Mouse (Mus musculus): Measurements from ENCODE around the gene Arvcf. TPM values are rescaled to one million over a fixed set of nuclear protein-coding genes. Genes with fewer than 3 reads are reported as not detected.

Arvcf gene
- polyA plus RNA-seq, 1 experiment, result 1.8 TPM

DNA sequence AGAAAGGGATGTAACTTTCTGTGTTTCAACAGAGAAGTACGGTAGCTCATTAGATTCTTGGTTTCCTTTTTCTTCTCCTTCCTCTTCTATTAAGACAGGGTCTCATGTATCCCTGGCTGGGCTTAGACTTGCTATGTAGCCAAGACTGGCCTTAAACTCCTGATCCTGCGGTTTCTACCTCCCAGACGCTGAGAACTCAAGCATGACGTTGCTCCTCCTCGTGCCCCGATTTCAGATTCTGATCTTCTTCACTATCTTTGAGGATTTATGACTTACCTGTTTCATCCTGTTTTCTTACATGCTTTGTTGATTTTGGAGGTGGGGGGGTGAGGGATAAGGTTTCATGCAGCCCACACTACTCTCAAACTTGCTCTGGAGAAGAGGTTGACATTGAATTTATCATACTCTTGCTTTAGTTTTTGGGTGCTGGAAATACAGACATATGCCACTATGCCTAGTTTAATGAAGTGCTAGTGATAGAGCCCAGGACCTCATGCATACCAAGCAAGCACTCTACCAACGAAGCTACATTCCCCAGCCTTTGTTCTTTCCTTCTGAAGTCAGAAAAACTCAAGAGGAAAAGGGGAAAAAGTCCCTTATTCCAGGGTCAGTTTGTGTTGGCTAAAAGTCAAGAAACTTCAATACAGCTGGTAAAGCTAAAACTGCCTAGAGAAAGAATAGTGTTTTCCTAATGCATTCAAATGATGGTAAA is 75.4 kb downstream of the Arvcf start:
- H3K27ac ChIP-seq (ENCODE audit: insufficient read depth, low read depth, low read length), result peak overlapping the region; percentile 18; the same call in 1 of the 2 replicates
- no peak for TF ChIP-seq CTCF (IDR thresholded peaks at IDR 0.05; ENCODE audit: low read depth, low read length)
- TF ChIP-seq POLR2A (IDR thresholded peaks at IDR 0.05; ENCODE audit: borderline replicate concordance, low read depth, low read length), result no peak
- no peak overlapping the region for H3K4me3 ChIP-seq (ENCODE audit: insufficient read depth, low read length)
- peaks cover 53% of the 10 kb centered on the region for H3K4me1 ChIP-seq (ENCODE audit: control insufficient read depth, insufficient read depth, low read length)

GRCm38 (mm10) chr16:18423915-18424265 is 75.9 kb downstream of the Arvcf start:
- peak overlapping the region; percentile 18; the same call in 1 of the 2 replicates for H3K27ac ChIP-seq (ENCODE audit: insufficient read depth, low read depth, low read length)
- peak overlapping the region; percentile 8; the same call in 1 of the 2 replicates for H3K4me3 ChIP-seq (ENCODE audit: insufficient read depth, low read length)
- peaks cover 47% of the 10 kb centered on the region for H3K4me1 ChIP-seq (ENCODE audit: control insufficient read depth, insufficient read depth, low read length)
- TF ChIP-seq CTCF (IDR thresholded peaks at IDR 0.05; ENCODE audit: low read depth, low read length) (no peak), POLR2A (IDR thresholded peaks at IDR 0.05; ENCODE audit: borderline replicate concordance, low read depth, low read length) (no peak)

- peak overlapping the region; percentile 73 for H3K4me3 ChIP-seq (ENCODE audit: insufficient read depth, low read length)
- H3K4me1 ChIP-seq (ENCODE audit: control insufficient read depth, insufficient read depth, low read length), result peaks cover 42% of the 10 kb centered on the region
- 0 out of 2 replicates have a peak overlapping the region, but pooled peaks have one; percentile 2 for H3K27ac ChIP-seq (ENCODE audit: insufficient read depth, low read depth, low read length)
- TF ChIP-seq POLR2A (IDR thresholded peaks at IDR 0.05; ENCODE audit: borderline replicate concordance, low read depth, low read length) (no peak), CTCF (IDR thresholded peaks at IDR 0.05; ENCODE audit: low read depth, low read length) (no peak)
Measured at GRCm38 (mm10) chr16:18424364-18425045, 76.5 kb downstream of the Arvcf start.

DNA sequence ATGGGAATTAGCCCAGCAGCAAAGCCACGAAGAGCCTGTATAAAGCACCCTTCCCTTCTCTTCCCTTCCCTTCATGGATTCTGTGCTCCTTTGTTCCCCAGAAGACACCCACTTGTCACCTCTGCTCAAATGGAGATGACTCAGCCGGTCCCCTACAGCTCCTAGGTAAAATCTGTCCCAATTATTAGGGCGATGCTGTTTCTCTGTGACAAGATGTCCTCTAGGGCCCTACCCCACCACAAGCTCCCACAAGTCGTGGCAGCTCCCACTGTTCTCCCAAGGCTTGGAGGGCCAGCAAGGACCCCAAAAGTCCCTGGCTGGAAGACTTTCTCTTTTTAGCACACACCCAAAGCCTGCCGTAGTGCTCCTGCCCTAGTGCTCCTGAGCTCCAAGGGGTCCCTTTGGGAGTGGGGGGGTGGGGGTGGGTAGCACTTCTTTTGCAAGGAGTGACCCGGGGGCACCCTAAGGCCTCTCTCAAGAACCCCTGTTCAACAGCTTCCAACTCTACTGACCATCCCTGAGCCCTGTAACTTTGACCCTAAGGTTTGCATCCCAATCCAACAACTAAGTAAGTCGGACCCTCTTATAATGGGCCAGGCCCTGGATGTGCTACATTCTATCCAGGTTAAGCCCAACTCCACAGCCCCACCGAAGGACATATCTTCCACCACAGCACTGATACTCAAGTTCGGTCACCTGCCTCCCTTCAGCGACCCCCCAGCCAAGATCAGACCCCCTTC is 77.7 kb downstream of the Arvcf start:
- Histone ChIP-seq H3K4me3 (ENCODE audit: insufficient read depth, low read length) (peak overlapping the region; percentile 73), H3K4me1 (ENCODE audit: control insufficient read depth, insufficient read depth, low read length) (peaks cover 33% of the 10 kb centered on the region), H3K27ac (ENCODE audit: insufficient read depth, low read depth, low read length) (peak overlapping the region; percentile 40)
- TF ChIP-seq CTCF (IDR thresholded peaks at IDR 0.05; ENCODE audit: low read depth, low read length), result no peak
- TF ChIP-seq POLR2A (IDR thresholded peaks at IDR 0.05; ENCODE audit: borderline replicate concordance, low read depth, low read length), result no peak

DNA sequence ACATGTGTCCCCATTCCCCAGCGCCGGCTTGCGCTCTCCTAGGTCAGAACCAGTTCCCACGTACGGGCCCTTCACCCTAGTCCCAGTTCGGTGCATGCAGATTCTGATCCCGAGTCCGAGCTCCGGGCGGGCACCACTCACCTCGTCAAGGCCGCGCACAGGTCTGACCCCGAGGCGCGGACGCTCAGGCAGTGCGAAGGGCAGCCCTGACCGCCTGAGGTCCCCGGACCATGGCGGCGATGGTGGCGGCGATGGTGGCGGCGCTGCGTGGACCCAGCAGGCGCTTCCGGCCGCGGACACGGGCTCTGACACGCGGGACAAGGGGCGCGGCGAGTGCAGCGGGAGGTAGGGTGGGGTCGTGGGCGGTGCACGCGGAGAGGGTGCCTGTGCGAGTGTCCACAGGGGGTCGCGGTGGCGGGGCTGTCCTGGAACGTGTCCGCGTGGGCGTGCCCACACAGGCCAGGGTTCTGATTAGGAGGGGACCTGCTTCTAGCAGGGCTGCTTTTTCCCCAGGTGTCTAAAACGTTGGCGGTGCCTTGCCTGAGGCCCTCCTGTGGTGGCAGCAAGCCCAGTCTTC is 78.3 kb downstream of the Arvcf start, which contains the start of gene Txnrd2:
Gene Txnrd2, plus strand, starts transcription at position 170 of the 577 bp plus-strand sequence.
- H3K4me3 ChIP-seq (ENCODE audit: insufficient read depth, low read length), result peak within 1 kb of the TSS; percentile 73
- H3K4me1 ChIP-seq (ENCODE audit: control insufficient read depth, insufficient read depth, low read length), result peaks cover 30% of the 10 kb centered on the region
- no peak for TF ChIP-seq POLR2A (IDR thresholded peaks at IDR 0.05; ENCODE audit: borderline replicate concordance, low read depth, low read length)
- TF ChIP-seq CTCF (IDR thresholded peaks at IDR 0.05; ENCODE audit: low read depth, low read length), result peak; percentile 30; the same call in 1 of the 2 replicates
- H3K27ac ChIP-seq (ENCODE audit: insufficient read depth, low read depth, low read length), result peak within 1 kb of the TSS; percentile 40

GRCm38 (mm10) chr16:18426802-18427280 is 78.9 kb downstream of the Arvcf start, which contains the start of gene Comt:
TSS of gene Comt (minus strand) at chr16:18426852.
- H3K4me1 ChIP-seq (ENCODE audit: control insufficient read depth, insufficient read depth, low read length), result peaks cover 26% of the 10 kb centered on the region
- peak within 1 kb of the TSS; percentile 73 for H3K4me3 ChIP-seq (ENCODE audit: insufficient read depth, low read length)
- 0 out of 2 replicates have a peak, but pooled peaks have one; percentile 9 for TF ChIP-seq POLR2A (IDR thresholded peaks at IDR 0.05; ENCODE audit: borderline replicate concordance, low read depth, low read length)
- no peak for TF ChIP-seq CTCF (IDR thresholded peaks at IDR 0.05; ENCODE audit: low read depth, low read length)
- H3K27ac ChIP-seq (ENCODE audit: insufficient read depth, low read depth, low read length), result peak within 1 kb of the TSS; percentile 40

DNA sequence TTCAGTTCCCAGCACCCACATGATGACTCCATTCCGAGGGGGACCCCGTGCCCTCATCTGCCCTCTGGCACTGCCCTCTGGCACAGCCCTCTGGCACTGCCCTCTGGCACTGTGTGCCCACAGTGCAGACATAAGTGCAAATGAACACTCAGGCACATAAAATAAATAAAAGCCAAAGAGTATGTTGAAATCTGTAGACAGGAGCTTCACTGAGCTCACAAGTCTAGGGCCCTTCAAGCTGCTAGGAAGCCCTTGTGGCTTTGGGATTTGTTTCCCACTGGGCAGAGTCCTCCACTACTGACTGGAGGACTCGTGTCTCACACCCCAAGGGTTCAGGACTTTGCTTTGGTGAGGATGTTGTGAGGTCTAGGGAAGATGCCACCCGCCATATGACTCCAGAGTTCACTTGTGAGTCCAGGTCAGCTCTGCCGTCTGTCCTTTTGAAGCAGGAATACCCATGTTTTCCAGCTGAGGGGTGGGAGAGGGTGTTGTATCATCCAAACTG is 80.1 kb downstream of the Arvcf start:
- Histone ChIP-seq H3K27ac (ENCODE audit: insufficient read depth, low read depth, low read length) (no peak overlapping the region), H3K4me1 (ENCODE audit: control insufficient read depth, insufficient read depth, low read length) (peaks cover 18% of the 10 kb centered on the region), H3K4me3 (ENCODE audit: insufficient read depth, low read length) (no peak overlapping the region)
- TF ChIP-seq POLR2A (IDR thresholded peaks at IDR 0.05; ENCODE audit: borderline replicate concordance, low read depth, low read length), result no peak
- no peak for TF ChIP-seq CTCF (IDR thresholded peaks at IDR 0.05; ENCODE audit: low read depth, low read length)

GRCm38 (mm10) chr16:18428516-18429042 is 80.6 kb downstream of the Arvcf start:
- H3K4me3 ChIP-seq (ENCODE audit: insufficient read depth, low read length), result no peak overlapping the region

DNA sequence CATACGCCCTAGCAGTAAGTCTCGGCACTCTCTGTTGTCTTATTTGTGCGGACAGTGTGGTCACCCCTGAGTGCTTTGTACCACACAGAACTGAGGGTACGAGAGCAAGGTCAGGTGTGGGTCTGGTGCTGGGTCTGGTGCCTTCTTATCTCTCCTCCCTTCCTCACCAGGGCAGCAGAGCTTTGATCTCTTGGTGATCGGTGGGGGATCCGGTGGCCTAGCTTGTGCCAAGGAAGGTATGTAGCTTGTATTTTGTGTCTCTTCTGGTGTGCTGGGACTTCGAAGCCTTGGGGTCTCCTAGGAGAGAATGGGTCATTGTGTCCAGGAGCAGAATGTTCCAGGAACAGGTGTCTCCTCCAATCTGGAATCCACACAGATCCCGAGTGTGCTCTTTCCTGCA is 81.7 kb downstream of the Arvcf start:
- H3K27ac ChIP-seq (ENCODE audit: insufficient read depth, low read depth, low read length), result no peak overlapping the region
- H3K4me1 ChIP-seq (ENCODE audit: control insufficient read depth, insufficient read depth, low read length), result peaks cover 4% of the 10 kb centered on the region
- no peak for TF ChIP-seq POLR2A (IDR thresholded peaks at IDR 0.05; ENCODE audit: borderline replicate concordance, low read depth, low read length)
- no peak for TF ChIP-seq CTCF (IDR thresholded peaks at IDR 0.05; ENCODE audit: low read depth, low read length)
- no peak overlapping the region for H3K4me3 ChIP-seq (ENCODE audit: insufficient read depth, low read length)

More at GRCm38 (mm10) chr16:18428516-18429042, 80.6 kb downstream of the Arvcf start:
- Histone ChIP-seq H3K27ac (ENCODE audit: insufficient read depth, low read depth, low read length) (no peak overlapping the region), H3K4me1 (ENCODE audit: control insufficient read depth, insufficient read depth, low read length) (peaks cover 12% of the 10 kb centered on the region)
- TF ChIP-seq POLR2A (IDR thresholded peaks at IDR 0.05; ENCODE audit: borderline replicate concordance, low read depth, low read length) (no peak), CTCF (IDR thresholded peaks at IDR 0.05; ENCODE audit: low read depth, low read length) (no peak)
